Mouse (Mus musculus) ES-Bruce4 (cell line): ENCODE measurements at regions not wholly inside any gene's neighbourhood (a gene's known extent, or its start where the extent isn't known, plus 50 kb on each side); places are given as distances from the start of the nearest gene placed in this dataset.

ENCODE experiments used
- H3K27ac ChIP-seq: 2 replicates; pipeline ENCODE4 v1.5.1; 2012; ENCODE audit warnings: low read length, inconsistent platforms; ENCODE audit not compliant: insufficient read depth
- H3K27me3 ChIP-seq: 2 replicates; pipeline ENCODE4 v1.6.1; 2012; ENCODE audit warnings: mild to moderate bottlenecking, low read length, inconsistent platforms; ENCODE audit not compliant: control insufficient read depth, poor library complexity, insufficient read depth, severe bottlenecking
- H3K36me3 ChIP-seq: 2 replicates; pipeline ENCODE4 v1.6.1; 2012; ENCODE audit warnings: inconsistent platforms, mild to moderate bottlenecking, low read length, moderate library complexity; ENCODE audit not compliant: control insufficient read depth, poor library complexity, insufficient read depth, severe bottlenecking
- H3K4me1 ChIP-seq: one replicate; pipeline ENCODE4 v1.8.1; 2011; ENCODE audit warnings: low read length; ENCODE audit not compliant: control insufficient read depth, insufficient read depth
- H3K4me3 ChIP-seq: 2 replicates; pipeline ENCODE4 v1.5.1; 2011; ENCODE audit warnings: low read depth, mild to moderate bottlenecking, low read length
- H3K9ac ChIP-seq: 2 replicates; pipeline ENCODE4 v1.6.1; 2012; ENCODE audit warnings: low read depth, mild to moderate bottlenecking, inconsistent platforms; ENCODE audit not compliant: poor library complexity, severe bottlenecking
- H3K9me3 ChIP-seq: replicated peaks from 2 replicates; pipeline ENCODE4 v1.6.1; 2012; ENCODE audit warnings: mild to moderate bottlenecking, low read length, inconsistent platforms; ENCODE audit not compliant: control insufficient read depth, poor library complexity, insufficient read depth, severe bottlenecking
- CTCF ChIP-seq: IDR thresholded peaks from one replicate; pipeline ENCODE4 v1.8.1; 2011; ENCODE audit warnings: low read depth, low read length
- EP300 ChIP-seq: IDR thresholded peaks from 2 replicates; pipeline ENCODE4 v1.6.1; 2011; ENCODE audit warnings: low read depth, low read length; ENCODE audit not compliant: insufficient read depth
- POLR2A ChIP-seq: IDR thresholded peaks from one replicate; pipeline ENCODE4 v1.8.1; 2011; ENCODE audit warnings: low read length; ENCODE audit not compliant: insufficient read depth

DNA sequence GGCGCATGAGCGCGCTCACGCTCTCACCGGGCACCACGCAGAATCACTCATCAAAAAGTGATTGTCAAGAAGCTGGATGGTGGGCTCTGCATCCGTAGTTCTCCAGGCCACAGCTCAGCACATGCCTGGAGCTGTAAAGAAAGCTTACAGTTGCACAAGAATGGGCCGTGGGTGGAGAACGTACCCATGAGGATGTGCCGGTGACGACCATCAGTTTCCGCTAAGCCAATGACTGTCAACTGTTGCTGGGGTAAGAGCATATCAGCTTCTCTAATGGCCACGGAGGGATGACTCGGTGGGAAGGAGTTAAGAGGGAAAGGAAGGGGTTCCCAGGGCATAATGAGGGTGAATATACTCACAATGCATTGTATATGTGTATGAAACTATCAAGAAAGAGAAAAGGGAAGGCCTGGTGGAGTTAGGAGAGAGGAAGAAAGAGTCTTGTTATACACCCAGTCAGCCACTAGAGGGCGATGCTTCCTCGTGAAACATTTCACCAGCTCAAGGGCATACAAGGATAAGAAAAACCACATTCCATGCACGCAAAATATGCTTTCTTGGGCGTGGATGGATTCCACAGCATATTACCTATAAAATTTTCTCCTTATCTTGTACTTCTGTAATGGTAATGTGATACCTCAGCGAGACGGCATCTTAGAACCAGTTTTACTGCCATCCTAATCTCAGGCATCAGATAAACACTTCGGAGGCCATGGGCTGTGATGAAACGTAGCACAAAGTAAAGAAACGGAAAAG is 50.4 kb upstream of the Plet1 start:
- TF ChIP-seq CTCF, result peak; percentile 31
- no peak for TF ChIP-seq POLR2A
- no peak for TF ChIP-seq EP300
- Histone ChIP-seq H3K36me3 (no peaks in the 10 kb centered on the region), H3K4me1 (no peaks in the 10 kb centered on the region), H3K4me3 (no peak overlapping the region), H3K27me3 (no peaks in the 10 kb centered on the region), H3K27ac (no peak overlapping the region), H3K9ac (no peak overlapping the region), H3K9me3 (no peaks in the 10 kb centered on the region)
